Mouse (Mus musculus) thymus, adult 2 months (tissue): ENCODE data around the gene Tnrc6b.

Experiments
- CTCF ChIP-seq: fragments of 200-500 bp; IDR thresholded peaks from 2 replicates; pipeline ENCODE4 v1.5.1; 2012; ENCODE audit warnings: mild to moderate bottlenecking, control low read depth, low read length, moderate library complexity, borderline replicate concordance; ENCODE audit not compliant: control insufficient read depth, poor library complexity, insufficient read depth; ENCODE audit errors: extremely low read depth
- POLR2A ChIP-seq: fragments of 200-500 bp; IDR thresholded peaks from 2 replicates; pipeline ENCODE4 v1.6.1; 2012; ENCODE audit warnings: mild to moderate bottlenecking, low read length, control low read depth, moderate library complexity; ENCODE audit not compliant: control insufficient read depth, poor library complexity, insufficient read depth; ENCODE audit errors: extremely low read depth

DNA sequence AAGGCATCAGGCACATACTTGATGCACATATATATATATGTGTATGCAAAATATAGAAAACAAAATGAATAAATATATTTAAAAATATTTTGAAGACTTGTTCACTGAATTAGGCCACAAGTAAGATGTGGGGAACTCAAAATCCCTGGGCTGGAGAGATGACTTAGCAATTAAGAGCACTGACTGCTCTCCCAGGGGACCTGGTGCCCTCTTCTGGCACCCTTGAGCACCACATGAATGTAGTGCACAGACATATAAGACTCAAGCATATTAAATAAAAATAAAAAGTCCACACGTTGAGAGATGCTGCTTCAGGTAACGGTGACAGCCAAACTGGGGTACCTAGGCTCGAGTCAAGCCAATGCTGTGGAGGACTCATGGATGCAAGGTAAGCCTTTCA is 234.7 kb downstream of the Tnrc6b start:
- TF ChIP-seq CTCF (no peak), POLR2A (no peak)
